Mouse (Mus musculus) stomach, embryonic 14.5 days (tissue): ENCODE data around the gene Fut7. TPM values are rescaled to one million over a fixed set of nuclear protein-coding genes. Genes with fewer than 3 reads are reported as not detected.
"Not testable (repeated sequence)": the region's sequence is repeated elsewhere in the genome, so short reads cannot be mapped to it uniquely, and the experiment has no call there.

ENCODE experiments used
- ATAC-seq: fragments of 200-750 bp; cut with Nextera tagmentation; 2 replicates; pipeline ENCODE4 v1.8.0; 2017; ENCODE audit warnings: low read depth, moderate TSS enrichment; ENCODE audit not compliant: insufficient number of reproducible peaks, insufficient read depth, low FRiP score
- H3K27ac ChIP-seq: fragments of 300-500 bp; sonication (generic); 2 replicates; pipeline ENCODE4 v1.5.1; 2014; ENCODE audit warnings: mild to moderate bottlenecking, low read length, moderate library complexity, mixed read lengths
- H3K27me3 ChIP-seq: fragments of 300-500 bp; sonication (generic); 2 replicates; pipeline ENCODE4 v1.6.1; 2014; ENCODE audit warnings: low read length, control low read depth, mixed read lengths; ENCODE audit not compliant: control insufficient read depth, insufficient read depth
- H3K36me3 ChIP-seq: fragments of 300-500 bp; sonication (generic); 2 replicates; pipeline ENCODE4 v1.6.1; 2014; ENCODE audit warnings: mild to moderate bottlenecking, control low read depth, low read length, moderate library complexity, mixed read lengths; ENCODE audit not compliant: control insufficient read depth, insufficient read depth
- H3K4me1 ChIP-seq: fragments of 300-500 bp; sonication (generic); 2 replicates; pipeline ENCODE4 v1.6.1; 2014; ENCODE audit warnings: low read length, control low read depth, mixed read lengths; ENCODE audit not compliant: control insufficient read depth, insufficient read depth
- H3K4me2 ChIP-seq: fragments of 300-500 bp; sonication (generic); replicated peaks from 2 replicates; pipeline ENCODE4 v1.6.1; 2014; ENCODE audit warnings: low read depth, low read length, control low read depth
- H3K4me3 ChIP-seq: fragments of 300-500 bp; sonication (generic); 2 replicates; pipeline ENCODE4 v1.5.1; 2014; ENCODE audit warnings: low read depth, low read length, control low read depth
- H3K9ac ChIP-seq: fragments of 300-500 bp; sonication (generic); replicated peaks from 2 replicates; pipeline ENCODE4 v1.6.1; 2014; ENCODE audit warnings: low read depth, mild to moderate bottlenecking, control low read depth, low read length, moderate library complexity, mixed read lengths
- H3K9me3 ChIP-seq: fragments of 300-500 bp; sonication (generic); 2 replicates; pipeline ENCODE4 v1.6.1; 2016; ENCODE audit warnings: low read depth, low read length, control low read depth; ENCODE audit not compliant: control insufficient read depth
- WGBS: fragments of 180-500 bp; shearing (Covaris S2); extraction: QIAGEN DNeasy Blood & Tissue Kit; methylation state at CpG from one replicate; pipeline ENCODE4 v1.1.7; 2014; 5-methylcytosine and 5-hydroxymethylcytosine counted together
- polyA plus RNA-seq: library from polyadenylated mRNA; unstranded; fragments of >200 nt; fragmentation: Nextera tagmentation; extraction: Ambion mirVana; gene quantifications from 2 replicates; pipeline ENCODE4 v1.2.1, GENCODE M21; 2014

The Fut7 gene
- polyA plus RNA-seq, 1 experiment from 2014 or later, result 0.12 TPM

GRCm38 (mm10) chr2:25403994-25404393 lies 19.1 kb upstream of the Fut7 start:
- no peaks in the 10 kb centered on the region for H3K36me3 ChIP-seq
- no peak overlapping the region for H3K4me3 ChIP-seq
- ATAC-seq, result no peak
- H3K4me1 ChIP-seq, result peaks cover 7% of the 10 kb centered on the region
- H3K27me3 ChIP-seq, result peaks cover 14% of the 10 kb centered on the region
- no peak overlapping the region for H3K9ac ChIP-seq
- no peaks in the 10 kb centered on the region for H3K9me3 ChIP-seq
- WGBS, result 80% methylated on average over 4 of the region's 4 CpGs
- peak overlapping the region; percentile 72; the same call in 1 of the 2 replicates for H3K4me2 ChIP-seq
- no peak overlapping the region for H3K27ac ChIP-seq

GRCm38 (mm10) chr2:25408908-25409307 lies 14.2 kb upstream of the Fut7 start:
- H3K4me2 ChIP-seq, result no peak overlapping the region
- no peak overlapping the region for H3K9ac ChIP-seq
- WGBS, result 85% methylated on average over 10 of the region's 10 CpGs
- H3K9me3 ChIP-seq, result no peaks in the 10 kb centered on the region
- H3K4me1 ChIP-seq, result no peaks in the 10 kb centered on the region
- H3K27me3 ChIP-seq, result 0 out of 2 replicates have a peak, but pooled peaks cover under 1% of the 10 kb centered on the region
- no peak overlapping the region for H3K4me3 ChIP-seq
- H3K36me3 ChIP-seq, result no peaks in the 10 kb centered on the region
- no peak overlapping the region for H3K27ac ChIP-seq
- no peak for ATAC-seq

GRCm38 (mm10) chr2:25413436-25413835 lies 9.6 kb upstream of the Fut7 start:
- not testable (repeated sequence) for H3K27me3 ChIP-seq, H3K4me1 ChIP-seq, H3K9me3 ChIP-seq, ATAC-seq, H3K27ac ChIP-seq, H3K36me3 ChIP-seq, H3K4me2 ChIP-seq, H3K9ac ChIP-seq, H3K4me3 ChIP-seq

DNA sequence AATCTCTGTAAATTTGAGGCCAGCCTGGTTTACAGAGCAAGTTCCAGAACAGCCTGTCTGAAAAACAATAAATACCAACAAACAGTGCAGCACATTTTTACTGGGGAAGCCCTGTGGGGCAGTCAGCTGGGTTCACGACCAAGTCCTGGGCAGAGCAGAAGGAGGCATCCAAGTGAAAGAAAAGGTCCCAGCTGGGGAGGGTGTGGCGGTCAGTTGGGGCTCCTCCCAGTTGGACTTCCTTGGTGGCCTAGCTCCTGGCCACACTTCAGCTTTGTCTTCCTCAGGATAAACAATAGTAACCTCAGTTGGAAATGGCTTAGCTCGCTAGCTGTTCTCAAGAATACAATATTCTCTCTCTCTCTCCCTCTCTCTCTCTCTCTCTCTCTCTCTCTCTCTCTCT lies 5.6 kb upstream of the Fut7 start:
- no peaks in the 10 kb centered on the region for H3K9me3 ChIP-seq
- no peak overlapping the region for H3K4me2 ChIP-seq
- H3K27me3 ChIP-seq, result no peaks in the 10 kb centered on the region
- no peak for ATAC-seq
- no peaks in the 10 kb centered on the region for H3K4me1 ChIP-seq
- WGBS, result 15% methylated on average over 3 of the region's 3 CpGs
- H3K4me3 ChIP-seq, result no peak overlapping the region
- no peak overlapping the region for H3K9ac ChIP-seq
- no peak overlapping the region for H3K27ac ChIP-seq
- no peaks in the 10 kb centered on the region for H3K36me3 ChIP-seq

- no peaks in the 10 kb centered on the region for H3K9me3 ChIP-seq
- no peaks in the 10 kb centered on the region for H3K4me1 ChIP-seq
- H3K27me3 ChIP-seq, result peaks cover 5% of the 10 kb centered on the region; the same call in 1 of the 2 replicates
- no peak overlapping the region for H3K4me3 ChIP-seq
- ATAC-seq, result no peak
- WGBS, result 22% methylated on average over 3 of the region's 3 CpGs
- H3K9ac ChIP-seq, result no peak overlapping the region
- H3K36me3 ChIP-seq, result no peaks in the 10 kb centered on the region
- no peak overlapping the region for H3K27ac ChIP-seq
- H3K4me2 ChIP-seq, result no peak overlapping the region
Observed at GRCm38 (mm10) chr2:25421896-25422295, 1.2 kb upstream of the Fut7 start.

GRCm38 (mm10) chr2:25423626-25424025 lies 559 bp downstream of the Fut7 start:
- 64% methylated on average over 1 of the region's 1 CpGs for WGBS
- H3K4me3 ChIP-seq, result no peak overlapping the region
- no peak overlapping the region for H3K27ac ChIP-seq
- no peaks in the 10 kb centered on the region for H3K9me3 ChIP-seq
- H3K4me1 ChIP-seq, result no peaks in the 10 kb centered on the region
- H3K9ac ChIP-seq, result no peak overlapping the region
- no peaks in the 10 kb centered on the region for H3K36me3 ChIP-seq
- no peak overlapping the region for H3K4me2 ChIP-seq
- no peak for ATAC-seq
- H3K27me3 ChIP-seq, result peaks cover 5% of the 10 kb centered on the region; the same call in 1 of the 2 replicates

DNA sequence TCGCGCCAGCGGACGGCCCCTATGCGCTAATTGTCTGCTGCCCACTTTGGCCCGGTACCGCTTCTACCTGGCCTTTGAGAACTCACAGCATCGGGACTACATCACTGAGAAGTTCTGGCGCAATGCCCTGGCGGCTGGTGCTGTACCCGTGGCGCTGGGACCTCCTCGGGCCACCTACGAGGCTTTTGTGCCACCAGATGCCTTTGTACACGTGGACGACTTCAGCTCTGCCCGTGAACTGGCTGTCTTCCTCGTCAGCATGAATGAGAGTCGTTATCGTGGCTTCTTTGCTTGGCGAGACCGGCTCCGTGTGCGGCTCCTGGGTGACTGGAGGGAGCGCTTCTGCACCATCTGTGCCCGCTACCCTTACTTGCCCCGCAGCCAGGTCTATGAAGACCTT lies 2.4 kb downstream of the Fut7 start:
- Histone ChIP-seq H3K4me1 (no peaks in the 10 kb centered on the region), H3K27ac (no peak overlapping the region), H3K9me3 (no peaks in the 10 kb centered on the region), H3K4me2 (no peak overlapping the region), H3K27me3 (peaks cover 5% of the 10 kb centered on the region; the same call in 1 of the 2 replicates), H3K36me3 (no peaks in the 10 kb centered on the region), H3K9ac (no peak overlapping the region), H3K4me3 (no peak overlapping the region)
- no peak for ATAC-seq
- 48% methylated on average over 27 of the region's 27 CpGs for WGBS

DNA sequence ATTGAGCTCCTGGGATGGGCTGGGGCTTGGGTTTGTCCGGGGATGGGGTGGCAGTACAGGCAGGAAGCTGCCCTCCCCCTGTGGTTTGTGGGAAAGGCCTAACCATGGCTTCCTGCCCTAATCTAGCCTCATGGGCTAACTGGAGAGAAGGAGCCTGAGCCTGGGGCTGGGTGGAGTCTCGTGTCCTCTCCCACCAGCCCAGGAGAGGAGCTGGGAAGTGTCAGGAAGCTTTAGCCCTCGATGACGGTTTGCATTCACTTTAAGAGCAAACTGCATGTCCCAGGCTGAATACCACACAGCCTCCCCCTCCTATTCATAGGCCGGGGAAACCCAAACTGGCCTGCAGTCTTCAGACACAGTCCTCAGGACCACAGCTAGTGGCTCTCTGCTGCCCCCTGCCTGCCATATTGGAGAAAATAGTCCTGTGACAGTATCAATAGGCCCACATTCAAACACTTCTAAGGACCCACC lies 3.7 kb downstream of the Fut7 start:
- ATAC-seq, result no peak
- Histone ChIP-seq H3K36me3 (no peaks in the 10 kb centered on the region), H3K27me3 (peaks cover 5% of the 10 kb centered on the region; the same call in 1 of the 2 replicates), H3K4me2 (no peak overlapping the region), H3K9me3 (no peaks in the 10 kb centered on the region), H3K9ac (no peak overlapping the region), H3K27ac (no peak overlapping the region), H3K4me1 (no peaks in the 10 kb centered on the region), H3K4me3 (no peak overlapping the region)
- 28% methylated on average over 5 of the region's 5 CpGs for WGBS

DNA sequence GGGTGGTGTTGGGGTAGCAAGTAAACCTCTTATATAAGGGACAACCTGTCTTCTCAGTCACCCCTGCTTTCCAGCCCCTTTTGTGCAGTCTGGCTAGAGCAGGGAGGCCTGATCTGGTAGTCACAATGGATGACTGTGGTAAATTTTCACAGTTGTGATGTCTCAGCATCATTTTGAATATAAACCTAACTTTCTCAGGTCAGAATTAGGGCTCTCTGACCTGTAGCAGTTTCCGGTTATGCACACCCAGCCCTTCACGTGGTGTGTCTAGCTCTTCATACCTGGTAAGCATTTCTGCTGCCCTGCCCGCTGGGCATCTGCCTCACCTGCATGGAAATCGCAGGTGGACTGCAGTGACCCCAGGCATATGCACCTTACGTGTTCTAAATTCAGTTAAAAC lies 4.2 kb downstream of the Fut7 start:
- H3K9ac ChIP-seq, result no peak overlapping the region
- H3K4me3 ChIP-seq, result no peak overlapping the region
- ATAC-seq, result no peak
- H3K4me2 ChIP-seq, result no peak overlapping the region
- H3K4me1 ChIP-seq, result no peaks in the 10 kb centered on the region
- whole genome bisulfite sequencing, result 89% methylated on average over 5 of the region's 5 CpGs
- no peak overlapping the region for H3K27ac ChIP-seq
- no peaks in the 10 kb centered on the region for H3K9me3 ChIP-seq
- H3K27me3 ChIP-seq, result peaks cover 5% of the 10 kb centered on the region; the same call in 1 of the 2 replicates
- no peaks in the 10 kb centered on the region for H3K36me3 ChIP-seq
